Mouse (Mus musculus): ENCODE measurements at regions not wholly inside any gene's neighbourhood (a gene's known extent, or its start where the extent isn't known, plus 50 kb on each side); places are given as distances from the start of the nearest gene placed in this dataset.

DNA sequence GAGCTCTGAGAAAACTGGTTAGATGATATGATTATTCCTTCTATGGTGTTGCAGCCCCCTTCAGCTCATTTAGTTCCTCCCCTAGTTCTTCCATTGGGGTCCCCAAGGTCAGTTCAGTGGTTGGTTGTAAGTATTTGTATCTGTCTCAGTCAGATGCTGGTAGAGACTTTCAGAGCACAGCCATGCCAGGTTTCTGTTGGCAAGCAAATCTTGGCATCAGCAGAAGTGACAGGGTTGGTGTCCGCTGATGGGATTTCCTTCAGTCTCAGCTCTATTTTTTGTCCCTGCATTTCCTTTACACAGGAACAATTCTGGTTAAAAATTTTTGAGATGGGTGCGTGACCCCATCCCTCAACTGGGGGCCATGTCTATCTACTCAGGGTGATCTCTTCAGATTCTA, 55.3 kb upstream of the Spaca1 start:
- TF ChIP-seq POLR2A (IDR thresholded peaks at IDR 0.05; ENCODE audit: control insufficient read depth, low read depth, low read length) (no peak), CTCF (IDR thresholded peaks at IDR 0.05; ENCODE audit: control insufficient read depth, insufficient read depth, insufficient replicate concordance, low read depth, low read length) (no peak)

Data from testis, adult 2 months (tissue).